Mouse (Mus musculus) spleen, adult 2 months (tissue): Measurements from ENCODE around the gene Ctss.

Source experiments
- CTCF ChIP-seq: fragments of 200-500 bp; IDR thresholded peaks from 2 replicates; pipeline ENCODE4 v1.5.1; 2011; ENCODE audit warnings: mild to moderate bottlenecking, inconsistent platforms; ENCODE audit not compliant: insufficient read depth, insufficient read length, insufficient replicate concordance; ENCODE audit errors: extremely low read depth
- POLR2A ChIP-seq: fragments of 200-500 bp; IDR thresholded peaks from 2 replicates; pipeline ENCODE4 v1.6.1; 2011; ENCODE audit warnings: low read depth, low read length, inconsistent platforms

- TF ChIP-seq POLR2A (no peak), CTCF (no peak)
Measured at GRCm38 (mm10) chr3:95531025-95531424, 4.4 kb downstream of the Ctss start.
